15 mouse cellular contexts compared by ENCODE assay signal in genomic region chr19:48584938-48585560, GRCm38 (mm10).
A peak's percentile ranks its signal among the peaks of the same experiment; 100 is the strongest.
DNase-seq lines count a peak whose midpoint lies in the region; ATAC-seq lines count a peak whose summit lies in the region.
"Had no signal": no experiment of that assay in that cellular context is flagged by ENCODE, and none has a peak within 500 bp of the region (broad histone marks: within the 10 kb centered on the region; RNA-seq: fewer than 3 reads in every experiment).

No protein-coding gene starts in this region.

- no peaks in the 10 kb centered on the region for H3K4me1 ChIP-seq in hindbrain, embryonic 16.5 days (ENCODE audit: control insufficient read depth, insufficient read depth, low read depth, low read length)
- H3K4me1 ChIP-seq in hindbrain, embryonic 14.5 days (replicated peaks; ENCODE audit: control insufficient read depth, insufficient read depth, low read length) = no peaks in the 10 kb centered on the region
- H3K4me1 ChIP-seq in intestine, embryonic 15.5 days (replicated peaks) = no peaks in the 10 kb centered on the region
- no peaks in the 10 kb centered on the region for H3K4me1 ChIP-seq in limb, embryonic 10.5 days
- H3K4me1 ChIP-seq: lung, embryonic 15.5 days; midbrain, embryonic 13.5 days; neural tube, embryonic 13.5 days had no signal

- no peak overlapping the region for H3K9ac ChIP-seq in hindbrain, embryonic 16.5 days (ENCODE audit: low read depth, low read length)
- H3K9ac ChIP-seq in hindbrain, embryonic 14.5 days = no peak overlapping the region
- no peak overlapping the region for H3K9ac ChIP-seq in intestine, embryonic 15.5 days
- H3K9ac ChIP-seq: lung, embryonic 15.5 days; midbrain, embryonic 13.5 days; neural tube, embryonic 13.5 days had no signal

- no peak overlapping the region for H3K4me3 ChIP-seq in hindbrain, embryonic 16.5 days (ENCODE audit: low read length)
- H3K4me3 ChIP-seq in hindbrain, embryonic 14.5 days (replicated peaks; ENCODE audit: low read length) = no peak overlapping the region
- no peak overlapping the region for H3K4me3 ChIP-seq in intestine, embryonic 15.5 days (replicated peaks)
- H3K4me3 ChIP-seq in limb, embryonic 10.5 days = no peak overlapping the region
- H3K4me3 ChIP-seq: lung, embryonic 15.5 days; midbrain, embryonic 13.5 days; neural tube, embryonic 13.5 days had no signal

- peak; percentile 80 for ATAC-seq in hindbrain, embryonic 16.5 days
- ATAC-seq in hindbrain, embryonic 14.5 days (ENCODE audit: low FRiP score) = no peak
- ATAC-seq in intestine, embryonic 15.5 days = no peak
- ATAC-seq: inflammation-experienced regulatory T-cells, adult 6 months; midbrain, embryonic 13.5 days had no signal

- H3K4me2 ChIP-seq in hindbrain, embryonic 16.5 days (ENCODE audit: low read length) = no peak overlapping the region
- no peak overlapping the region for H3K4me2 ChIP-seq in hindbrain, embryonic 14.5 days (replicated peaks)
- H3K4me2 ChIP-seq in intestine, embryonic 15.5 days (replicated peaks) = no peak overlapping the region
- H3K4me2 ChIP-seq: lung, embryonic 15.5 days; midbrain, embryonic 13.5 days; neural tube, embryonic 13.5 days had no signal

- 66% methylated on average over 8 of the region's 8 CpGs for WGBS in hindbrain, embryonic 16.5 days
- 75% methylated on average over 8 of the region's 8 CpGs for WGBS in hindbrain, embryonic 14.5 days
- 70% methylated on average over 8 of the region's 8 CpGs for WGBS in intestine, embryonic 15.5 days
- 83% methylated on average over 8 of the region's 8 CpGs for WGBS in limb, embryonic 10.5 days

- DNase-seq in hindbrain, embryonic 14.5 days (ENCODE audit: low spot score) = no peak
- peak; percentile 31 for DNase-seq in 3T3-L1 (ENCODE audit: low read depth, low spot score)
- DNase-seq in brain, adult 2 months (ENCODE audit: low read depth, low spot score) = peak; percentile 76
- DNase-seq in layer of hippocampus, adult 9-11 months = peak; percentile 69
- no peak for DNase-seq in limb, embryonic 10.5 days (ENCODE audit: low spot score)
- no peak for DNase-seq in urinary bladder, postnatal 4 days (ENCODE audit: low spot score in 2 of 2)
- DNase-seq: gastrocnemius, postnatal 10 days; kidney, postnatal 36 days; liver had no signal

- H3K9me3 ChIP-seq in hindbrain, embryonic 16.5 days (ENCODE audit: control insufficient read depth, low read length) = no peaks in the 10 kb centered on the region
- no peaks in the 10 kb centered on the region for H3K9me3 ChIP-seq in hindbrain, embryonic 14.5 days (ENCODE audit: control insufficient read depth, low read length)
- no peaks in the 10 kb centered on the region for H3K9me3 ChIP-seq in intestine, embryonic 15.5 days
- H3K9me3 ChIP-seq in limb, embryonic 10.5 days (replicated peaks) = no peaks in the 10 kb centered on the region
- H3K9me3 ChIP-seq: lung, embryonic 15.5 days; midbrain, embryonic 13.5 days; neural tube, embryonic 13.5 days had no signal

- no peaks in the 10 kb centered on the region for H3K36me3 ChIP-seq in hindbrain, embryonic 16.5 days (ENCODE audit: control insufficient read depth, insufficient read depth, low read length)
- H3K36me3 ChIP-seq in hindbrain, embryonic 14.5 days (replicated peaks; ENCODE audit: control insufficient read depth, insufficient read depth) = no peaks in the 10 kb centered on the region
- H3K36me3 ChIP-seq in intestine, embryonic 15.5 days = no peaks in the 10 kb centered on the region
- H3K36me3 ChIP-seq in limb, embryonic 10.5 days = no peaks in the 10 kb centered on the region
- H3K36me3 ChIP-seq: lung, embryonic 15.5 days; midbrain, embryonic 13.5 days; neural tube, embryonic 13.5 days had no signal

- H3K27me3 ChIP-seq in hindbrain, embryonic 16.5 days (replicated peaks; ENCODE audit: control insufficient read depth, insufficient read depth, low read length) = no peaks in the 10 kb centered on the region
- no peaks in the 10 kb centered on the region for H3K27me3 ChIP-seq in hindbrain, embryonic 14.5 days (ENCODE audit: control insufficient read depth, insufficient read depth, low read length)
- no peaks in the 10 kb centered on the region for H3K27me3 ChIP-seq in intestine, embryonic 15.5 days (replicated peaks)
- no peaks in the 10 kb centered on the region for H3K27me3 ChIP-seq in limb, embryonic 10.5 days (ENCODE audit: low read depth, poor library complexity, severe bottlenecking)
- H3K27me3 ChIP-seq: lung, embryonic 15.5 days; midbrain, embryonic 13.5 days; neural tube, embryonic 13.5 days had no signal

- no peak overlapping the region for H3K27ac ChIP-seq in hindbrain, embryonic 16.5 days (ENCODE audit: low read depth, low read length)
- H3K27ac ChIP-seq in hindbrain, embryonic 14.5 days = no peak overlapping the region
- H3K27ac ChIP-seq in intestine, embryonic 15.5 days = no peak overlapping the region
- H3K27ac ChIP-seq in limb, embryonic 10.5 days = no peak overlapping the region
- H3K27ac ChIP-seq: lung, embryonic 15.5 days; midbrain, embryonic 13.5 days; neural tube, embryonic 13.5 days had no signal

Comparison
In these comparisons a context has a peak if more than half of its experiments do, and no peak if none do; other contexts are left out.
1. DNase-seq: peak in 3T3-L1 (single experiment), brain, adult 2 months (single experiment) and layer of hippocampus, adult 9-11 months (single experiment); none in hindbrain, embryonic 14.5 days (single experiment), limb, embryonic 10.5 days (single experiment) and urinary bladder, postnatal 4 days (0 of 2).